Mouse (Mus musculus): ENCODE data around the gene Ppara. TPM values are rescaled to one million over a fixed set of nuclear protein-coding genes. Genes with fewer than 3 reads are reported as not detected.

Ppara gene
- polyA plus RNA-seq, 1 experiment from 2014 or later = 0.24 TPM

DNA sequence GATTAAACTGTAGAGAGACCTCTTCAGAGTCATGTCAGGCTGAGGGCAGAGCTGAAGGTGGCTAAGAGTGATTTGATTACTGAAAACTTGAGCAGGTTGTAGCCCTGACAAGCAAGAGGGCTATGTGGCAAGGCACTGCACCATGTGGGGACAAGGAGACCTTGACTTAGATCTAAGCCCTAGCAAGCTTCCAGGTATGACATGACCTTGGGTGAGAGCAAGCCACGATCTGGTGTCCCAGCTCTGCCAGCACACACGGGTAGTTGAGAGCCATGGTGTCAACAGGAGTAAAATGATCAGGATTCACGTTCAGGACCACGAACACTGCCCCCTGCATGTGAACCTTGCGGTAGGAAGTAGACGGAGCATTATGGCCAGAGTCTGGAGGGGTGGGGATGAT, 20.4 kb downstream of the Ppara start:
- DNase-seq (ENCODE audit: low spot score) = no peak
- WGBS = 72% methylated on average over 6 of the region's 6 CpGs
- no peak overlapping the region for H3K27ac ChIP-seq
- H3K36me3 ChIP-seq = no peaks in the 10 kb centered on the region
- H3K27me3 ChIP-seq (ENCODE audit: insufficient read depth, poor library complexity, severe bottlenecking) = no peaks in the 10 kb centered on the region
- no peak overlapping the region for H3K4me3 ChIP-seq
- no peaks in the 10 kb centered on the region for H3K4me1 ChIP-seq (replicated peaks)
- peaks cover 8% of the 10 kb centered on the region for H3K9me3 ChIP-seq

GRCm38 (mm10) chr15:85756611-85757010, 21.8 kb downstream of the Ppara start:
- DNase-seq (ENCODE audit: low spot score) = no peak
- Histone ChIP-seq H3K4me1 (replicated peaks) (no peaks in the 10 kb centered on the region), H3K36me3 (no peaks in the 10 kb centered on the region), H3K9me3 (peaks cover 8% of the 10 kb centered on the region), H3K27me3 (ENCODE audit: insufficient read depth, poor library complexity, severe bottlenecking) (no peaks in the 10 kb centered on the region), H3K4me3 (no peak overlapping the region), H3K27ac (no peak overlapping the region)
- 92% methylated on average over 7 of the region's 7 CpGs for WGBS

DNA sequence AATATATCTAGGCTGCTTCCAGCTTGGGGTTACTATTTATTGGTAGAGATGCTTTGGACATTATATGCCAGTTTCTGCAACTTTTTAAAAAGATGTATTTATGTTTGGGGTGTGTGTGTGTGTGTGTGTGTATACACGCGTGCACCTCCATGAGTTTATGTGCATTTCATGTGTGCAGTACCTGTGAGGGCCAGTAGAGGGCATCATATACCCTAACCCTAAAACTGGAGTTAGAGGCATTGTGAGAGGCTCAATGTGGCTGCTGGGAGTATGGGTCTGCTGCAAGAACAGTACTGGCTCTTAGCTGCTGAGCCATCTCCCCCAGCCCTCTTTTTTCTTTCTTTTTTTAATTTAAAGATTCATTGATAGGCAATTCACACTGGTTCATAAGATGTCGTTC, 23.0 kb downstream of the Ppara start:
- no peak for DNase-seq (ENCODE audit: low spot score)
- Histone ChIP-seq H3K4me1 (replicated peaks) (no peaks in the 10 kb centered on the region), H3K27ac (no peak overlapping the region), H3K27me3 (ENCODE audit: insufficient read depth, poor library complexity, severe bottlenecking) (no peaks in the 10 kb centered on the region), H3K9me3 (peaks cover 8% of the 10 kb centered on the region), H3K4me3 (no peak overlapping the region), H3K36me3 (no peaks in the 10 kb centered on the region)
- WGBS = 93% methylated on average over 3 of the region's 3 CpGs

DNA sequence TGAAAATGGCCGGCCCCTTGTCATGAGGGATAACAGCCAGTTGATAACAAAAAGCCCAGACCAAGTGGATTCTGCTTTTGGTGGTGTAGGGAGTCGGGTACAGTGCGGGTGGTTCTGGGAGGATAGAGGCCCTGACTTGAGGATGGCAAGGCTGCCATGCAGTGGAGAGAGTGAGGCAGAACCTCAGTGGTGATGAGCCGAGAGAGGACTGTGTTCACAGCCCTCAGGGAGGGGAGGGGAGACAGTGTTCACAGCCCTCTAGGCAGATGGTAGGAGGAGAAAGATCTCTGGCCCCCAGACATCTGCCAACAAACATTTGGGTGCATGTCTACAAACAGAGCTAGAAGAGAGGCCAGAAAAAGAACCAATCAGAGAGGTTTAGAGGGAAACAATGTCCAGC, 28.0 kb downstream of the Ppara start:
- peaks cover 4% of the 10 kb centered on the region for H3K9me3 ChIP-seq
- no peak for DNase-seq (ENCODE audit: low spot score)
- H3K27me3 ChIP-seq (ENCODE audit: insufficient read depth, poor library complexity, severe bottlenecking) = no peaks in the 10 kb centered on the region
- 82% methylated on average over 4 of the region's 4 CpGs for WGBS
- H3K4me1 ChIP-seq (replicated peaks) = no peaks in the 10 kb centered on the region
- H3K4me3 ChIP-seq = no peak overlapping the region
- H3K36me3 ChIP-seq = no peaks in the 10 kb centered on the region
- no peak overlapping the region for H3K27ac ChIP-seq

- H3K36me3 ChIP-seq = no peaks in the 10 kb centered on the region
- no peak overlapping the region for H3K4me3 ChIP-seq
- no peaks in the 10 kb centered on the region for H3K27me3 ChIP-seq (ENCODE audit: insufficient read depth, poor library complexity, severe bottlenecking)
- WGBS = 47% methylated on average over 3 of the region's 3 CpGs
- no peak overlapping the region for H3K27ac ChIP-seq
- no peaks in the 10 kb centered on the region for H3K4me1 ChIP-seq (replicated peaks)
- no peak for DNase-seq (ENCODE audit: low spot score)
- H3K9me3 ChIP-seq = no peaks in the 10 kb centered on the region
Observed at GRCm38 (mm10) chr15:85765022-85765421, 30.2 kb downstream of the Ppara start.

DNA sequence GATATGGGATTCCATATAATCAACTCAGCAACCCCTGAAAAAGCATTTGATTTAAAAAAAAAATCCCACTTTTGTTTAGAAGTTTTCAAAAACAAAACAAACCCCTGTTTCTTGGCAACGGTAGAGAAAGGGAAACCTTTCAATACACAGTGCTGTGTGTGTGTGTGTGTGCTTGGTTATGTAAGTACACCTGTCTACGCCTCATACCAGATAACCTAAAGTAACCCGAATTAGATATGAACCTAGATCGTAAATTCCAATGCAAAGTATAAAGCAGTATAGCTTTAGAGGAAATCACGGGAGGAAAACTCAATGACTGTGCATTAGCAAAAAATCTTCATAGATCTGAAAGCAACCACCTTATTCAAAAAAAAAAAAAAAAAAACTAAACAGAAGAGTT, 31.9 kb downstream of the Ppara start:
- DNase-seq (ENCODE audit: low spot score) = no peak
- WGBS = 93% methylated on average over 5 of the region's 5 CpGs
- Histone ChIP-seq H3K27ac (no peak overlapping the region), H3K4me1 (replicated peaks) (no peaks in the 10 kb centered on the region), H3K9me3 (no peaks in the 10 kb centered on the region), H3K4me3 (no peak overlapping the region), H3K27me3 (ENCODE audit: insufficient read depth, poor library complexity, severe bottlenecking) (no peaks in the 10 kb centered on the region), H3K36me3 (no peaks in the 10 kb centered on the region)

GRCm38 (mm10) chr15:85768991-85769390, 34.2 kb downstream of the Ppara start:
- H3K27me3 ChIP-seq (ENCODE audit: insufficient read depth, poor library complexity, severe bottlenecking) = no peaks in the 10 kb centered on the region
- H3K4me1 ChIP-seq (replicated peaks) = no peaks in the 10 kb centered on the region
- WGBS = 94% methylated on average over 8 of the region's 8 CpGs
- H3K36me3 ChIP-seq = no peaks in the 10 kb centered on the region
- no peak overlapping the region for H3K4me3 ChIP-seq
- H3K27ac ChIP-seq = no peak overlapping the region
- DNase-seq (ENCODE audit: low spot score) = no peak
- H3K9me3 ChIP-seq = no peaks in the 10 kb centered on the region

DNA sequence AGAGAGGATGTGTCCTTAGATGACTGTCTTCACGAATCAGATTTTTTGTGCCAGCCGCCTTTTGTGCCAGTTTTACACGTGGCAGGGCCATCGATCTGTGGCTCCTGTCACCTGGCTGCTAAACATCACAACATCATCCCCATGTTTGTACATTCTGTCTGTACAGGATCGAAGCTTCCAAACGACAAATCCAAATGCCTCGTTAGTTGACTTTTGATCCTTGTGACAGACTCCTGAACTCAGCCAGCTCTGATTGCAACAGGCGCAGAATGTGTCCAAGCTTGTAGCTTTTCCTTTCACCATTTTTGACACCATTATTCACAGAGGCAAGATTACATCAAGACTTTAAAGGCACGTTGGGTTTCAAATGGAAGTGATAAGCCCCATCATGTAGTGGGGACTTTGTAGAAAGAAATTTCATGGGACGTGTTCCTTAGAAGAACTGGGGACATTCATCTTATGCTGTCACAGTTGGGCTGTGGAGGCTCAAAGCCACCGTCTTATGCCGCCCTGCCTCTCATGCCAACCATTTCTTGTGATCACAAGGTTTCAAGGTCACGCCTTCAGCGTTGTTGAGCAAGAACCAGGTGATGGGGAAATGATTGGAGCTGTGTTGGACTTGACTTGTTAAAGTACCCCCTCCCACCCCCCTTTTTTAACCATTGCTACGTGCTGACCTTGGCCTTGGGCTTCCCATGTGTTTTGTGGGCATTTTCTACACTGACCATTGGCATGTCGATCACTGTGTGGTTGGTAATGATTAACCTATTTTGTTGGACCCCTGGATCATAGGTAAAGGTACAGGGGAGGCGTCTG, 36.7 kb downstream of the Ppara start:
- WGBS = 88% methylated on average over 17 of the region's 17 CpGs
- H3K4me1 ChIP-seq (replicated peaks) = no peaks in the 10 kb centered on the region

DNA sequence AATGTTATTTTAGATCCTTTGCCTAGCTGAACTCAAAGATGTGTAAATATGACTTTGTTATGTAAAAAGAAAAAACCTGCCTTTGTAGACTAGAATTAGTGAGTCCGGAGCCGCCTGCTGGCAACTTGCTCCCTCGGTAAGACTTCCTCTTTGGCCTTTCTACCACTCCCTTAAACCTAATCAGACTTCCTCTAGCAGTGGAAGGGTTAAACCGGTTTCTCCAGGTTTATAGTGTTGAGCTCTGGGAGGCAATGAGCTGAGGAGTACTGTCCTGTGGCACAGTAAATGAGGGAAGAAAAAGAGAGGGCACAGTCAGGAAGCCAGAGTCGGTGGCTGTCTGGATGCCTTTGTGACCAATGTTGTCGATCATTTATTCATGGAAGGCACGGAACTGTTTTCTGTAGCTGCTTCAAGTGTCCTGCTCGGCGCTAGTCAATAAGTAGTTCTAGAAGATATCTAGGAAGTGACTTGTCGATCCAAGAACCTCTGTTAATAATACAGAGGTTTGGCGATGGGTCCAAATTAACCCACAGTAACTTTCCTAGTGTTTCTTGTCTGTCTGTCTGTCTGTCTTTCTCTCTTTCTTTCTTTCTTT, 37.5 kb downstream of the Ppara start:
- 82% methylated on average over 11 of the region's 11 CpGs for WGBS
- H3K36me3 ChIP-seq = no peaks in the 10 kb centered on the region
- no peaks in the 10 kb centered on the region for H3K4me1 ChIP-seq (replicated peaks)
- no peak overlapping the region for H3K27ac ChIP-seq
- H3K4me3 ChIP-seq = no peak overlapping the region
- no peaks in the 10 kb centered on the region for H3K27me3 ChIP-seq (ENCODE audit: insufficient read depth, poor library complexity, severe bottlenecking)
- DNase-seq (ENCODE audit: low spot score) = no peak
- no peaks in the 10 kb centered on the region for H3K9me3 ChIP-seq

More for the DNA sequence above, 36.7 kb downstream of the Ppara start:
- Histone ChIP-seq H3K9me3 (no peaks in the 10 kb centered on the region), H3K27ac (no peak overlapping the region), H3K36me3 (no peaks in the 10 kb centered on the region), H3K4me3 (no peak overlapping the region), H3K27me3 (ENCODE audit: insufficient read depth, poor library complexity, severe bottlenecking) (no peaks in the 10 kb centered on the region)
- no peak for DNase-seq (ENCODE audit: low spot score)

- Histone ChIP-seq H3K27ac (no peak overlapping the region), H3K36me3 (no peaks in the 10 kb centered on the region), H3K9me3 (no peaks in the 10 kb centered on the region), H3K4me1 (replicated peaks) (no peaks in the 10 kb centered on the region), H3K27me3 (ENCODE audit: insufficient read depth, poor library complexity, severe bottlenecking) (no peaks in the 10 kb centered on the region), H3K4me3 (no peak overlapping the region)
- 89% methylated on average over 9 of the region's 9 CpGs for WGBS
- no peak for DNase-seq (ENCODE audit: low spot score)
Observed at GRCm38 (mm10) chr15:85774419-85774818, 39.6 kb downstream of the Ppara start.

DNA sequence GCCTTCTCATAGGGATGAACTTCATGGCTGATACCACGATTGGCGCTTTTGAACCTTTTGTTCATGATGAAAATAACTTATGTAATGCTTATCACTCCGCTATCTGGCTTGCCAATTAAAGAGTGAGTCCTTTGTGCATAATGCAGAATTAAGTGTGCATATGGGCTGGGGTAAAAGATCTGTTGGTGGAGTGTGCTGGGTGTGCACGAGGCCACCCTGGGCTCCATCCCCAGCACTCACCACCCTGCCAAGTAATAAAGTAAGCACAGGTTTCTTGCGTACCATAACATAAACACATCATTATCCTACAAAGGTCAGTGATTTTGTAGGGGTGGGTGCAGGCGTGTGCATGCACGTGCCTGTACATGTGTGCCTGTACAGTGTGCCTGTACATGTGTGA, 40.2 kb downstream of the Ppara start:
- no peak for DNase-seq (ENCODE audit: low spot score)
- WGBS = 89% methylated on average over 7 of the region's 7 CpGs
- no peaks in the 10 kb centered on the region for H3K4me1 ChIP-seq (replicated peaks)
- no peaks in the 10 kb centered on the region for H3K36me3 ChIP-seq
- H3K27me3 ChIP-seq (ENCODE audit: insufficient read depth, poor library complexity, severe bottlenecking) = no peaks in the 10 kb centered on the region
- no peaks in the 10 kb centered on the region for H3K9me3 ChIP-seq
- no peak overlapping the region for H3K27ac ChIP-seq
- no peak overlapping the region for H3K4me3 ChIP-seq

DNA sequence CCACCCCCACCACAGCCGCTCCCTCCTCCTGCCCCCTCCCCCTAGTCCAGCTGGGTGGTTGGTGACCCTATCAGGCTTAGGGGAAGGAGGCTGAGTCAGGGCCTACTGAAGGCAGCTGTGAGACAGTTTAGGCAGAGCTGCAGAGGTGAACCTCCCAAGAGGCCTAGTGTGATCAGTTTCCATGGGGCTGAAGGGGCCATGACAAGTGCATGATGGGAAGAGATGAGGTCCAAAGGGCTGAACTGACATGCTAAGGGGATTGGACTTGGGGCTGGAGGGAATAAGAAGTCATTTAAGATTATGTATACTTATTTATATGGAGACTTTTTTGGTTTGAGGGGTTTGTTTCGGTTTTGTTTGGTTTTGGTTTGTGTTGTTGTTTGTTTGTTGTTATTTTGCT, 41.5 kb downstream of the Ppara start:
- Histone ChIP-seq H3K36me3 (no peaks in the 10 kb centered on the region), H3K9me3 (no peaks in the 10 kb centered on the region), H3K4me3 (no peak overlapping the region), H3K27me3 (ENCODE audit: insufficient read depth, poor library complexity, severe bottlenecking) (no peaks in the 10 kb centered on the region), H3K27ac (no peak overlapping the region), H3K4me1 (replicated peaks) (no peaks in the 10 kb centered on the region)
- no peak for DNase-seq (ENCODE audit: low spot score)
- WGBS = 79% methylated on average over 2 of the region's 2 CpGs

- H3K4me3 ChIP-seq = no peak overlapping the region
- DNase-seq (ENCODE audit: low spot score) = no peak
- H3K27me3 ChIP-seq (ENCODE audit: insufficient read depth, poor library complexity, severe bottlenecking) = no peaks in the 10 kb centered on the region
- no peaks in the 10 kb centered on the region for H3K4me1 ChIP-seq (replicated peaks)
- H3K27ac ChIP-seq = no peak overlapping the region
- no peaks in the 10 kb centered on the region for H3K9me3 ChIP-seq
- no peaks in the 10 kb centered on the region for H3K36me3 ChIP-seq
- WGBS = 77% methylated on average over 5 of the region's 5 CpGs
Observed at GRCm38 (mm10) chr15:85776771-85777170, 42.0 kb downstream of the Ppara start.
